Mouse (Mus musculus): ENCODE results near the gene Abhd5.

- TF ChIP-seq CTCF (IDR thresholded peaks at IDR 0.05), result no peak
- TF ChIP-seq EP300 (IDR thresholded peaks at IDR 0.05), result no peak
Observed at GRCm38 (mm10) chr9:122382006-122382405, 30.6 kb downstream of the Abhd5 start.

Measured in lung, postnatal 0 days (tissue).